Mouse (Mus musculus): ENCODE measurements around the gene Fam240a. TPM values are rescaled to one million over a fixed set of nuclear protein-coding genes. Genes with fewer than 3 reads are reported as not detected.
A peak's percentile ranks its signal among the peaks of the same experiment; 100 is the strongest.

Gene Fam240a
- polyA plus RNA-seq, 1 experiment from 2014 or later, result not detected

GRCm38 (mm10) chr9:110907838-110908630 is 8.6 kb downstream of the Fam240a start:
- Histone ChIP-seq H3K36me3 (ENCODE audit: control insufficient read depth, insufficient read depth, low read length) (no peaks in the 10 kb centered on the region), H3K4me2 (replicated peaks; ENCODE audit: low read depth, low read length) (no peak overlapping the region), H3K9ac (replicated peaks; ENCODE audit: low read depth, low read length) (no peak overlapping the region), H3K27me3 (ENCODE audit: control insufficient read depth, insufficient read depth, low read length) (no peaks in the 10 kb centered on the region), H3K9me3 (ENCODE audit: control insufficient read depth, low read depth, low read length) (no peaks in the 10 kb centered on the region), H3K4me1 (ENCODE audit: control insufficient read depth, insufficient read depth, low read length) (no peaks in the 10 kb centered on the region), H3K27ac (ENCODE audit: low read length) (no peak overlapping the region), H3K4me3 (ENCODE audit: low read depth, low read length) (no peak overlapping the region)
- 85% methylated on average over 4 of the region's 4 CpGs for WGBS
- ATAC-seq (ENCODE audit: insufficient number of reproducible peaks, insufficient read depth, low FRiP score, low read depth), result no peak

GRCm38 (mm10) chr9:110907201-110907837 is 9.3 kb downstream of the Fam240a start:
- Histone ChIP-seq H3K9me3 (ENCODE audit: control insufficient read depth, low read depth, low read length) (no peaks in the 10 kb centered on the region), H3K9ac (replicated peaks; ENCODE audit: low read depth, low read length) (no peak overlapping the region), H3K27me3 (ENCODE audit: control insufficient read depth, insufficient read depth, low read length) (no peaks in the 10 kb centered on the region), H3K4me2 (replicated peaks; ENCODE audit: low read depth, low read length) (no peak overlapping the region), H3K36me3 (ENCODE audit: control insufficient read depth, insufficient read depth, low read length) (no peaks in the 10 kb centered on the region), H3K4me1 (ENCODE audit: control insufficient read depth, insufficient read depth, low read length) (no peaks in the 10 kb centered on the region), H3K4me3 (ENCODE audit: low read depth, low read length) (no peak overlapping the region), H3K27ac (ENCODE audit: low read length) (no peak overlapping the region)
- WGBS, result 90% methylated on average over 11 of the region's 11 CpGs
- ATAC-seq (ENCODE audit: insufficient number of reproducible peaks, insufficient read depth, low FRiP score, low read depth), result no peak

- WGBS, result 81% methylated on average over 4 of the region's 4 CpGs
Observed at GRCm38 (mm10) chr9:110902271-110902670, 14.4 kb downstream of the Fam240a start.

GRCm38 (mm10) chr9:110901204-110901603 is 15.5 kb downstream of the Fam240a start:
- Histone ChIP-seq H3K9ac (replicated peaks; ENCODE audit: low read depth, low read length) (no peak overlapping the region), H3K4me2 (replicated peaks; ENCODE audit: low read depth, low read length) (no peak overlapping the region), H3K27ac (ENCODE audit: low read length) (no peak overlapping the region), H3K4me1 (ENCODE audit: control insufficient read depth, insufficient read depth, low read length) (no peaks in the 10 kb centered on the region), H3K36me3 (ENCODE audit: control insufficient read depth, insufficient read depth, low read length) (no peaks in the 10 kb centered on the region), H3K27me3 (ENCODE audit: control insufficient read depth, insufficient read depth, low read length) (no peaks in the 10 kb centered on the region), H3K9me3 (ENCODE audit: control insufficient read depth, low read depth, low read length) (no peaks in the 10 kb centered on the region), H3K4me3 (ENCODE audit: low read depth, low read length) (no peak overlapping the region)
- ATAC-seq (ENCODE audit: insufficient number of reproducible peaks, insufficient read depth, low FRiP score, low read depth), result no peak
- WGBS, result 90% methylated on average over 6 of the region's 6 CpGs

More at GRCm38 (mm10) chr9:110902271-110902670, 14.4 kb downstream of the Fam240a start:
- H3K9me3 ChIP-seq (ENCODE audit: control insufficient read depth, low read depth, low read length), result no peaks in the 10 kb centered on the region
- H3K27ac ChIP-seq (ENCODE audit: low read length), result no peak overlapping the region
- no peak for ATAC-seq (ENCODE audit: insufficient number of reproducible peaks, insufficient read depth, low FRiP score, low read depth)
- H3K36me3 ChIP-seq (ENCODE audit: control insufficient read depth, insufficient read depth, low read length), result no peaks in the 10 kb centered on the region
- H3K4me3 ChIP-seq (ENCODE audit: low read depth, low read length), result no peak overlapping the region
- no peaks in the 10 kb centered on the region for H3K4me1 ChIP-seq (ENCODE audit: control insufficient read depth, insufficient read depth, low read length)
- no peak overlapping the region for H3K4me2 ChIP-seq (replicated peaks; ENCODE audit: low read depth, low read length)
- no peak overlapping the region for H3K9ac ChIP-seq (replicated peaks; ENCODE audit: low read depth, low read length)
- no peaks in the 10 kb centered on the region for H3K27me3 ChIP-seq (ENCODE audit: control insufficient read depth, insufficient read depth, low read length)

GRCm38 (mm10) chr9:110899451-110900008 is 17.1 kb downstream of the Fam240a start:
- 42% methylated on average over 10 of the region's 10 CpGs for WGBS
- Histone ChIP-seq H3K36me3 (ENCODE audit: control insufficient read depth, insufficient read depth, low read length) (no peaks in the 10 kb centered on the region), H3K4me1 (ENCODE audit: control insufficient read depth, insufficient read depth, low read length) (no peaks in the 10 kb centered on the region), H3K27me3 (ENCODE audit: control insufficient read depth, insufficient read depth, low read length) (no peaks in the 10 kb centered on the region), H3K27ac (ENCODE audit: low read length) (no peak overlapping the region), H3K4me2 (replicated peaks; ENCODE audit: low read depth, low read length) (no peak overlapping the region), H3K4me3 (ENCODE audit: low read depth, low read length) (no peak overlapping the region), H3K9me3 (ENCODE audit: control insufficient read depth, low read depth, low read length) (no peaks in the 10 kb centered on the region), H3K9ac (replicated peaks; ENCODE audit: low read depth, low read length) (no peak overlapping the region)
- no peak for ATAC-seq (ENCODE audit: insufficient number of reproducible peaks, insufficient read depth, low FRiP score, low read depth)

- Histone ChIP-seq H3K27ac (ENCODE audit: low read length) (no peak overlapping the region), H3K36me3 (ENCODE audit: control insufficient read depth, insufficient read depth, low read length) (no peaks in the 10 kb centered on the region), H3K4me3 (ENCODE audit: low read depth, low read length) (no peak overlapping the region), H3K9ac (replicated peaks; ENCODE audit: low read depth, low read length) (no peak overlapping the region), H3K27me3 (ENCODE audit: control insufficient read depth, insufficient read depth, low read length) (no peaks in the 10 kb centered on the region), H3K4me2 (replicated peaks; ENCODE audit: low read depth, low read length) (no peak overlapping the region), H3K9me3 (ENCODE audit: control insufficient read depth, low read depth, low read length) (no peaks in the 10 kb centered on the region), H3K4me1 (ENCODE audit: control insufficient read depth, insufficient read depth, low read length) (no peaks in the 10 kb centered on the region)
- WGBS, result 6% methylated on average over 6 of the region's 6 CpGs
- peak; percentile 18; the same call in 1 of the 2 replicates for ATAC-seq (ENCODE audit: insufficient number of reproducible peaks, insufficient read depth, low FRiP score, low read depth)
Observed at GRCm38 (mm10) chr9:110896595-110896994, 20.1 kb downstream of the Fam240a start.

- no peaks in the 10 kb centered on the region for H3K36me3 ChIP-seq (ENCODE audit: control insufficient read depth, insufficient read depth, low read length)
- ATAC-seq (ENCODE audit: insufficient number of reproducible peaks, insufficient read depth, low FRiP score, low read depth), result no peak
- H3K4me1 ChIP-seq (ENCODE audit: control insufficient read depth, insufficient read depth, low read length), result no peaks in the 10 kb centered on the region
- no peak overlapping the region for H3K27ac ChIP-seq (ENCODE audit: low read length)
- WGBS, result 17% methylated on average over 7 of the region's 7 CpGs
- no peak overlapping the region for H3K4me2 ChIP-seq (replicated peaks; ENCODE audit: low read depth, low read length)
- H3K4me3 ChIP-seq (ENCODE audit: low read depth, low read length), result no peak overlapping the region
- no peaks in the 10 kb centered on the region for H3K9me3 ChIP-seq (ENCODE audit: control insufficient read depth, low read depth, low read length)
- H3K9ac ChIP-seq (replicated peaks; ENCODE audit: low read depth, low read length), result no peak overlapping the region
- H3K27me3 ChIP-seq (ENCODE audit: control insufficient read depth, insufficient read depth, low read length), result no peaks in the 10 kb centered on the region
Observed at GRCm38 (mm10) chr9:110895994-110896393, 20.7 kb downstream of the Fam240a start.

GRCm38 (mm10) chr9:110895507-110895906 is 21.2 kb downstream of the Fam240a start:
- H3K27me3 ChIP-seq (ENCODE audit: control insufficient read depth, insufficient read depth, low read length), result no peaks in the 10 kb centered on the region
- no peaks in the 10 kb centered on the region for H3K9me3 ChIP-seq (ENCODE audit: control insufficient read depth, low read depth, low read length)
- no peak overlapping the region for H3K4me2 ChIP-seq (replicated peaks; ENCODE audit: low read depth, low read length)
- no peaks in the 10 kb centered on the region for H3K36me3 ChIP-seq (ENCODE audit: control insufficient read depth, insufficient read depth, low read length)
- H3K4me3 ChIP-seq (ENCODE audit: low read depth, low read length), result no peak overlapping the region
- H3K27ac ChIP-seq (ENCODE audit: low read length), result no peak overlapping the region
- H3K9ac ChIP-seq (replicated peaks; ENCODE audit: low read depth, low read length), result no peak overlapping the region
- 48% methylated on average over 5 of the region's 5 CpGs for WGBS
- no peaks in the 10 kb centered on the region for H3K4me1 ChIP-seq (ENCODE audit: control insufficient read depth, insufficient read depth, low read length)
- ATAC-seq (ENCODE audit: insufficient number of reproducible peaks, insufficient read depth, low FRiP score, low read depth), result no peak
